Mouse (Mus musculus): ENCODE measurements around the gene Tst. TPM values are rescaled to one million over a fixed set of nuclear protein-coding genes. Genes with fewer than 3 reads are reported as not detected.

Tst gene
- total RNA-seq (2017), result 9.5 and 16.6 TPM in 2 replicates

- peak; percentile 15 to 23; a peak in 2 of 4 replicates for ATAC-seq (replicated peaks in 1 of 2; ENCODE audit: insufficient read depth in 1 of 2, low FRiP score in 2 of 2, low TSS enrichment in 1 of 2, low read depth in 1 of 2, poor library complexity in 2 of 2, severe bottlenecking in 2 of 2)
These were observed at the start of gene Tst for GRCm38 (mm10) chr15:78405517-78406211. Tst (minus strand) TSS chr15:78405907.

GRCm38 (mm10) chr15:78455168-78455567, 49.5 kb upstream of the Tst start:
- no peak; a peak in 1 of 4 replicates for ATAC-seq (replicated peaks in 1 of 2; ENCODE audit: insufficient read depth in 1 of 2, low FRiP score in 2 of 2, low TSS enrichment in 1 of 2, low read depth in 1 of 2, poor library complexity in 2 of 2, severe bottlenecking in 2 of 2)

GRCm38 (mm10) chr15:78452929-78453328, 47.2 kb upstream of the Tst start:
- no peak for ATAC-seq (replicated peaks in 1 of 2; ENCODE audit: insufficient read depth in 1 of 2, low FRiP score in 2 of 2, low TSS enrichment in 1 of 2, low read depth in 1 of 2, poor library complexity in 2 of 2, severe bottlenecking in 2 of 2)

GRCm38 (mm10) chr15:78451201-78451600, 45.5 kb upstream of the Tst start:
- no peak for ATAC-seq (replicated peaks in 1 of 2; ENCODE audit: insufficient read depth in 1 of 2, low FRiP score in 2 of 2, low TSS enrichment in 1 of 2, low read depth in 1 of 2, poor library complexity in 2 of 2, severe bottlenecking in 2 of 2)

- ATAC-seq (replicated peaks in 1 of 2; ENCODE audit: insufficient read depth in 1 of 2, low FRiP score in 2 of 2, low TSS enrichment in 1 of 2, low read depth in 1 of 2, poor library complexity in 2 of 2, severe bottlenecking in 2 of 2), result peak in 1 of 2 experiments; percentile 13; a peak in 2 of 4 replicates
These were observed 44.7 kb upstream of the Tst start for GRCm38 (mm10) chr15:78450419-78450768.

GRCm38 (mm10) chr15:78449694-78450418, 44.1 kb upstream of the Tst start:
- ATAC-seq (replicated peaks in 1 of 2; ENCODE audit: insufficient read depth in 1 of 2, low FRiP score in 2 of 2, low TSS enrichment in 1 of 2, low read depth in 1 of 2, poor library complexity in 2 of 2, severe bottlenecking in 2 of 2), result peak; percentile 56 to 63

- ATAC-seq (replicated peaks in 1 of 2; ENCODE audit: insufficient read depth in 1 of 2, low FRiP score in 2 of 2, low TSS enrichment in 1 of 2, low read depth in 1 of 2, poor library complexity in 2 of 2, severe bottlenecking in 2 of 2), result 0 out of 4 replicates have a peak, but pooled peaks of 1 of the 2 experiments have one; percentile 14
These were observed 43.4 kb upstream of the Tst start for GRCm38 (mm10) chr15:78449131-78449530.

GRCm38 (mm10) chr15:78447746-78448535, 42.2 kb upstream of the Tst start:
- peak; percentile 52 to 58; a peak in 3 of 4 replicates for ATAC-seq (replicated peaks in 1 of 2; ENCODE audit: insufficient read depth in 1 of 2, low FRiP score in 2 of 2, low TSS enrichment in 1 of 2, low read depth in 1 of 2, poor library complexity in 2 of 2, severe bottlenecking in 2 of 2)

GRCm38 (mm10) chr15:78447121-78447520, 41.4 kb upstream of the Tst start:
- ATAC-seq (replicated peaks in 1 of 2; ENCODE audit: insufficient read depth in 1 of 2, low FRiP score in 2 of 2, low TSS enrichment in 1 of 2, low read depth in 1 of 2, poor library complexity in 2 of 2, severe bottlenecking in 2 of 2), result no peak

GRCm38 (mm10) chr15:78443857-78444256, 38.1 kb upstream of the Tst start:
- ATAC-seq (replicated peaks in 1 of 2; ENCODE audit: insufficient read depth in 1 of 2, low FRiP score in 2 of 2, low TSS enrichment in 1 of 2, low read depth in 1 of 2, poor library complexity in 2 of 2, severe bottlenecking in 2 of 2), result no peak

GRCm38 (mm10) chr15:78442231-78442630, 36.5 kb upstream of the Tst start:
- ATAC-seq (replicated peaks in 1 of 2; ENCODE audit: insufficient read depth in 1 of 2, low FRiP score in 2 of 2, low TSS enrichment in 1 of 2, low read depth in 1 of 2, poor library complexity in 2 of 2, severe bottlenecking in 2 of 2), result no peak

- ATAC-seq (replicated peaks in 1 of 2; ENCODE audit: insufficient read depth in 1 of 2, low FRiP score in 2 of 2, low TSS enrichment in 1 of 2, low read depth in 1 of 2, poor library complexity in 2 of 2, severe bottlenecking in 2 of 2), result no peak
These were observed 33.3 kb upstream of the Tst start for GRCm38 (mm10) chr15:78438973-78439372.

- no peak for ATAC-seq (replicated peaks in 1 of 2; ENCODE audit: insufficient read depth in 1 of 2, low FRiP score in 2 of 2, low TSS enrichment in 1 of 2, low read depth in 1 of 2, poor library complexity in 2 of 2, severe bottlenecking in 2 of 2)
These were observed 32.8 kb upstream of the Tst start for GRCm38 (mm10) chr15:78438505-78438904.

GRCm38 (mm10) chr15:78438018-78438394, 32.3 kb upstream of the Tst start:
- ATAC-seq (replicated peaks in 1 of 2; ENCODE audit: insufficient read depth in 1 of 2, low FRiP score in 2 of 2, low TSS enrichment in 1 of 2, low read depth in 1 of 2, poor library complexity in 2 of 2, severe bottlenecking in 2 of 2), result no peak

- ATAC-seq (replicated peaks in 1 of 2; ENCODE audit: insufficient read depth in 1 of 2, low FRiP score in 2 of 2, low TSS enrichment in 1 of 2, low read depth in 1 of 2, poor library complexity in 2 of 2, severe bottlenecking in 2 of 2), result no peak
These were observed 31.7 kb upstream of the Tst start for GRCm38 (mm10) chr15:78437237-78438017.

- ATAC-seq (replicated peaks in 1 of 2; ENCODE audit: insufficient read depth in 1 of 2, low FRiP score in 2 of 2, low TSS enrichment in 1 of 2, low read depth in 1 of 2, poor library complexity in 2 of 2, severe bottlenecking in 2 of 2), result no peak
These were observed 30.9 kb upstream of the Tst start for GRCm38 (mm10) chr15:78436380-78437192.

- ATAC-seq (replicated peaks in 1 of 2; ENCODE audit: insufficient read depth in 1 of 2, low FRiP score in 2 of 2, low TSS enrichment in 1 of 2, low read depth in 1 of 2, poor library complexity in 2 of 2, severe bottlenecking in 2 of 2), result no peak
These were observed 30.0 kb upstream of the Tst start for GRCm38 (mm10) chr15:78435681-78436080.

Measured in hematopoietic stem cell, adult 5-6 weeks (primary cell).